Comparison of ENCODE assay signal across 11 mouse cellular contexts in genomic region chr13:112289981-112290380, GRCm38 (mm10). TPM values are rescaled to one million over a fixed set of nuclear protein-coding genes. Genes with fewer than 3 reads are reported as not detected.
DNase-seq lines count a peak whose midpoint lies in the region; ATAC-seq and TF ChIP-seq lines count a peak whose summit lies in the region.
"Had no signal": no experiment of that assay in that cellular context is flagged by ENCODE, and none has a peak within 500 bp of the region (broad histone marks: within the 10 kb centered on the region; RNA-seq: fewer than 3 reads in every experiment).

No protein-coding gene starts in this region.

- H3K4me1 ChIP-seq in forebrain, embryonic 15.5 days: peaks cover 17% of the 10 kb centered on the region
- peaks cover 14% of the 10 kb centered on the region for H3K4me1 ChIP-seq in forebrain, embryonic 12.5 days
- peaks cover 7% of the 10 kb centered on the region for H3K4me1 ChIP-seq in olfactory bulb, adult 2 months (ENCODE audit: control insufficient read depth, insufficient read depth, low read length)

- H3K36me3 ChIP-seq in forebrain, embryonic 15.5 days: no peaks in the 10 kb centered on the region
- no peaks in the 10 kb centered on the region for H3K36me3 ChIP-seq in forebrain, embryonic 12.5 days (replicated peaks)
- H3K36me3 ChIP-seq: heart, embryonic 13.5 days had no signal

- no peaks in the 10 kb centered on the region for H3K9me3 ChIP-seq in forebrain, embryonic 15.5 days
- no peaks in the 10 kb centered on the region for H3K9me3 ChIP-seq in forebrain, embryonic 12.5 days
- H3K9me3 ChIP-seq: heart, embryonic 13.5 days had no signal

- WGBS in forebrain, embryonic 15.5 days: 56% methylated on average over 4 of the region's 4 CpGs
- 62% methylated on average over 4 of the region's 4 CpGs for WGBS in forebrain, embryonic 12.5 days
- WGBS in olfactory bulb, adult 2 months: 33% methylated on average over 4 of the region's 4 CpGs

- H3K4me2 ChIP-seq in forebrain, embryonic 15.5 days (replicated peaks): peak overlapping the region; percentile 43; the same call in 1 of the 2 replicates
- no peak overlapping the region for H3K4me2 ChIP-seq in forebrain, embryonic 12.5 days
- H3K4me2 ChIP-seq: heart, embryonic 13.5 days had no signal

- TF ChIP-seq POLR2A in olfactory bulb, adult 2 months (IDR thresholded peaks at IDR 0.05; ENCODE audit: insufficient read depth, low read depth, low read length): no peak

- no peak for TF ChIP-seq CTCF in olfactory bulb, adult 2 months (IDR thresholded peaks at IDR 0.05; ENCODE audit: insufficient read depth, low read depth, low read length)

- ATAC-seq in forebrain, embryonic 15.5 days (replicated peaks): no peak
- ATAC-seq in forebrain, embryonic 12.5 days (ENCODE audit: low FRiP score): no peak

- peak; percentile 10 for DNase-seq in thymus, postnatal 0 days (ENCODE audit: low spot score)
- DNase-seq in thymus, adult 18-20 months: no peak
- peak; percentile 79 for DNase-seq in induced T-regulatory cell, adult 2 months (ENCODE audit: low read depth)
- no peak for DNase-seq in kidney, adult 11 months
- DNase-seq in right cerebral cortex, postnatal 4 days: no peak
- DNase-seq: gastrocnemius, postnatal 25 days; right cerebral cortex, postnatal 14 days had no signal

- H3K9ac ChIP-seq in forebrain, embryonic 15.5 days (replicated peaks): no peak overlapping the region
- H3K9ac ChIP-seq in forebrain, embryonic 12.5 days: no peak overlapping the region
- H3K9ac ChIP-seq: heart, embryonic 13.5 days had no signal

- no peaks in the 10 kb centered on the region for H3K27me3 ChIP-seq in forebrain, embryonic 15.5 days
- no peaks in the 10 kb centered on the region for H3K27me3 ChIP-seq in forebrain, embryonic 12.5 days
- H3K27me3 ChIP-seq: heart, embryonic 13.5 days had no signal

- H3K4me3 ChIP-seq in forebrain, embryonic 15.5 days: no peak overlapping the region
- H3K4me3 ChIP-seq in forebrain, embryonic 12.5 days (replicated peaks): no peak overlapping the region
- peak overlapping the region; percentile 23; the same call in 1 of the 2 replicates for H3K4me3 ChIP-seq in olfactory bulb, adult 2 months (ENCODE audit: insufficient read depth, low read depth, low read length)
- H3K4me3 ChIP-seq: heart, embryonic 13.5 days had no signal

- H3K27ac ChIP-seq in forebrain, embryonic 15.5 days (replicated peaks): no peak overlapping the region
- no peak overlapping the region for H3K27ac ChIP-seq in forebrain, embryonic 12.5 days
- no peak overlapping the region for H3K27ac ChIP-seq in olfactory bulb, adult 2 months (ENCODE audit: insufficient read depth, low read depth, low read length)
- H3K27ac ChIP-seq: heart, embryonic 13.5 days had no signal

RNA-seq across cellular contexts. Expression of gene Ankrd55, which starts 1.7 kb away (rescaled TPM):
- polyA plus RNA-seq in forebrain, embryonic 15.5 days (2015; fragmentation: Nextera tagmentation; extraction: Ambion mirVana): 2.6 TPM in 2 replicates
- polyA plus RNA-seq in forebrain, embryonic 12.5 days (2016; fragmentation: Nextera tagmentation; extraction: Ambion mirVana): 1.0 and 1.3 TPM in 2 replicates
- polyA plus RNA-seq in thymus, postnatal 0 days (2015; fragmentation: Nextera tagmentation; extraction: Ambion mirVana): 0.98 and 1.9 TPM in 2 replicates
- polyA plus RNA-seq in olfactory bulb, adult 2 months (2012; ENCODE audit: insufficient read depth, insufficient read length, low replicate concordance, missing spikeins): not detected in 2 replicates

Comparison
In these comparisons a context has a peak if more than half of its experiments do, and no peak if none do; other contexts are left out.
1. DNase-seq: peak in thymus, postnatal 0 days (single experiment) and induced T-regulatory cell, adult 2 months (single experiment); none in thymus, adult 18-20 months (0 of 2), kidney, adult 11 months (single experiment) and right cerebral cortex, postnatal 4 days (single experiment).